Mouse (Mus musculus) thymus, adult 2 months (tissue): Measurements from ENCODE around the gene Dnajc28. TPM values are rescaled to one million over a fixed set of nuclear protein-coding genes. Genes with fewer than 3 reads are reported as not detected.

Source experiments
- DNase-seq: peaks from one replicate; pipeline ENCODE4 v3.0.0; 2021
- H3K27ac ChIP-seq: fragments of 200-500 bp; 2 replicates; pipeline ENCODE4 v1.5.1; 2012; ENCODE audit warnings: low read length, control low read depth; ENCODE audit not compliant: control insufficient read depth, insufficient read depth
- H3K27me3 ChIP-seq: fragments of 200-500 bp; 2 replicates; pipeline ENCODE4 v1.6.1; 2012; ENCODE audit warnings: mild to moderate bottlenecking, low read length, moderate library complexity, mixed read lengths; ENCODE audit not compliant: control insufficient read depth, insufficient read depth
- H3K36me3 ChIP-seq: fragments of 200-500 bp; 2 replicates; pipeline ENCODE4 v1.6.1; 2012; ENCODE audit warnings: mild to moderate bottlenecking, low read length, moderate library complexity; ENCODE audit not compliant: control insufficient read depth, insufficient read depth
- H3K4me1 ChIP-seq: fragments of 200-500 bp; replicated peaks from 2 replicates; pipeline ENCODE4 v1.6.1; 2012; ENCODE audit warnings: low read length; ENCODE audit not compliant: control insufficient read depth, insufficient read depth
- H3K4me3 ChIP-seq: fragments of 200-500 bp; 2 replicates; pipeline ENCODE4 v1.5.1; 2012; ENCODE audit warnings: mild to moderate bottlenecking, low read length, control low read depth, moderate library complexity; ENCODE audit not compliant: control insufficient read depth, insufficient read depth
- CTCF ChIP-seq: fragments of 200-500 bp; IDR thresholded peaks from 2 replicates; pipeline ENCODE4 v1.5.1; 2012; ENCODE audit warnings: mild to moderate bottlenecking, control low read depth, low read length, moderate library complexity, borderline replicate concordance; ENCODE audit not compliant: control insufficient read depth, poor library complexity, insufficient read depth; ENCODE audit errors: extremely low read depth
- POLR2A ChIP-seq: fragments of 200-500 bp; IDR thresholded peaks from 2 replicates; pipeline ENCODE4 v1.6.1; 2012; ENCODE audit warnings: mild to moderate bottlenecking, low read length, control low read depth, moderate library complexity; ENCODE audit not compliant: control insufficient read depth, poor library complexity, insufficient read depth; ENCODE audit errors: extremely low read depth
- WGBS: fragments of 180-500 bp; shearing (Covaris S2); methylation state at CpG from one replicate; pipeline ENCODE4 v1.1.7; 2018; 5-methylcytosine and 5-hydroxymethylcytosine counted together
- polyA plus RNA-seq: library from polyadenylated mRNA; depleted of rRNA; stranded (reverse); fragments of >200 nt; gene quantifications from 2 replicates; pipeline ENCODE4 v1.2.3, GENCODE M21; 2012

The Dnajc28 gene
- polyA plus RNA-seq, 1 experiment = 1.3 TPM

DNA sequence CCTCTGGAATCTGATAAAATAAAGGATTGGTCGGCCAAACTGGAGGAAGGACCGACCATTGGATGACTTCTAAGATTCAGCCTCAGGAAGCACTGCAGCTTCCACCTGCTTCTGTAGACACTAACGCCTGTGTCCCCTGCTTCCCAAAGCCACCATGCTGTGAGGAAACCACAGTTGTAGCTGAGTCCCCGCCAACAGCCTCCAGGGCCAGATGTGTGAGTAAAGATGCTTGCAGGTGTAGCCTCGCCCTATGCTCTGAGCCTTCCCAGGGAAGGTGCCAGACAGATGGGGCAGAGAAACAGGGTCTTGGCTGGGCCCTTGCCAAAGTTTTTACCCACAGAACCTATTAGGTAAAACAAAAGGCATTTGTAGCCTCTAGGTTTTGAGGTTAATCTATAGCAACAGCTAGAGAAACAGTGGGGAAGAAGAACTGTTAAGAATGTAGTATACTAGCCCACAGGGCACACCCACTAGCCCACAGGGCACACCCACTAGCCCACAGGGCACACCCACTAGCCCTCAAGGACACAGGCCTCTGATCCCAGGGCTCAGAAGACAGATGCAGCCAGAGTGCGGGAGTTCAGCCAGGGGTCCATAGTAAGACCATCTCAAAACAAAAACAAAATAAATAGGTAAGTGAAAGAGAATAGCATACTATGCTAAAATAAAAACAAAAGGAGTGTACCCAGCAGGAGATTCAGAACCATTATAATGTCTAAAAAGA lies 30.9 kb downstream of the Dnajc28 start:
- H3K36me3 ChIP-seq = no peaks in the 10 kb centered on the region
- 7% methylated on average over 6 of the region's 6 CpGs for WGBS
- H3K27ac ChIP-seq = peak overlapping the region; percentile 67
- no peak overlapping the region for H3K4me3 ChIP-seq
- peaks cover 31% of the 10 kb centered on the region for H3K4me1 ChIP-seq
- no peaks in the 10 kb centered on the region for H3K27me3 ChIP-seq
- TF ChIP-seq CTCF = no peak
- no peak for TF ChIP-seq POLR2A
- peak; percentile 60 for DNase-seq

DNA sequence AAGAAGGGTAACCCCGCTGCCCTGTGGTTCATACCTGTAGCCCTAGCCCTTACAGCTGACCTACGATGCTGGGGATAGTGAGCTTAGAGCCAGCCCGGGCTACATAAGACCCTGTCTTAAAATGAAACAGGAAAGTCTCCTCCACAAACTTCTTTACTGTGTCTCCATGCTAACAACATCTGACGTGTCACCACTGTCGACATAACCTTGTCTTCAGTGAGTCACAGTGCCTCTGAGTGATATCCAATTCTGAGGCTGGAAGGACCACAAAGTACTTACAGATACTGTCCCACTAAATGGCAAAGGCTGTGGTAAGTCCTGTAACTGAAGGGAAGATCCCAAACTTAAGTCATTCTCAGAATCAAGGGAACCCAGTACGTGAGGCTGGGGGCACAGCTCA lies 32.6 kb downstream of the Dnajc28 start:
- Histone ChIP-seq H3K27me3 (no peaks in the 10 kb centered on the region), H3K4me3 (no peak overlapping the region), H3K27ac (no peak overlapping the region), H3K36me3 (peaks cover 3% of the 10 kb centered on the region; the same call in 1 of the 2 replicates), H3K4me1 (peaks cover 17% of the 10 kb centered on the region)
- 92% methylated on average over 6 of the region's 6 CpGs for WGBS
- no peak for TF ChIP-seq POLR2A
- TF ChIP-seq CTCF = no peak
- DNase-seq = no peak

DNA sequence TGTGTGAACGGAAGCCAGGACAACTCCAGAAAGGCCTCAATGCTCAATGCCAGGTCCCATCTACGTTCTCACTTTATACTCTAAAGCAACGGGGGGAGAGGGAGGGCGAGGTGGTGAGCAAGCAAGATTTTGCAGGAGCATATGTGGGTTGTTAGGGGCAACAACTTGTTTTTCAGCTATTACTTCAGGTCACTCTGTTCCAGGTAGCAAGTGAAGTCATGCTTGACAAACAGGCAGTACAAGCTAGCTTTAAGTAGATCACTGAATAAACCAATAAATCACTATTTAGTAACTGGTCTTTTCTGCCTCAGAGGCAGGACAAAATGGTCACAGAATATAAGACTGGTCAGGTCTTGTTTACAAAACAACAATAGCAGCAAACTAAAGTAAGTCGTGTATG lies 33.2 kb downstream of the Dnajc28 start:
- Histone ChIP-seq H3K27me3 (no peaks in the 10 kb centered on the region), H3K27ac (no peak overlapping the region), H3K4me3 (no peak overlapping the region), H3K4me1 (peaks cover 16% of the 10 kb centered on the region), H3K36me3 (peaks cover 3% of the 10 kb centered on the region; the same call in 1 of the 2 replicates)
- WGBS = 95% methylated on average over 5 of the region's 5 CpGs
- no peak for DNase-seq
- no peak for TF ChIP-seq CTCF
- no peak for TF ChIP-seq POLR2A

GRCm38 (mm10) chr16:91582307-91582706 lies 36.5 kb downstream of the Dnajc28 start:
- 83% methylated on average over 2 of the region's 2 CpGs for WGBS
- Histone ChIP-seq H3K4me3 (no peak overlapping the region), H3K36me3 (peaks cover 14% of the 10 kb centered on the region), H3K4me1 (no peaks in the 10 kb centered on the region), H3K27ac (no peak overlapping the region), H3K27me3 (no peaks in the 10 kb centered on the region)
- TF ChIP-seq CTCF (no peak), POLR2A (no peak)
- DNase-seq = peak; percentile 62

DNA sequence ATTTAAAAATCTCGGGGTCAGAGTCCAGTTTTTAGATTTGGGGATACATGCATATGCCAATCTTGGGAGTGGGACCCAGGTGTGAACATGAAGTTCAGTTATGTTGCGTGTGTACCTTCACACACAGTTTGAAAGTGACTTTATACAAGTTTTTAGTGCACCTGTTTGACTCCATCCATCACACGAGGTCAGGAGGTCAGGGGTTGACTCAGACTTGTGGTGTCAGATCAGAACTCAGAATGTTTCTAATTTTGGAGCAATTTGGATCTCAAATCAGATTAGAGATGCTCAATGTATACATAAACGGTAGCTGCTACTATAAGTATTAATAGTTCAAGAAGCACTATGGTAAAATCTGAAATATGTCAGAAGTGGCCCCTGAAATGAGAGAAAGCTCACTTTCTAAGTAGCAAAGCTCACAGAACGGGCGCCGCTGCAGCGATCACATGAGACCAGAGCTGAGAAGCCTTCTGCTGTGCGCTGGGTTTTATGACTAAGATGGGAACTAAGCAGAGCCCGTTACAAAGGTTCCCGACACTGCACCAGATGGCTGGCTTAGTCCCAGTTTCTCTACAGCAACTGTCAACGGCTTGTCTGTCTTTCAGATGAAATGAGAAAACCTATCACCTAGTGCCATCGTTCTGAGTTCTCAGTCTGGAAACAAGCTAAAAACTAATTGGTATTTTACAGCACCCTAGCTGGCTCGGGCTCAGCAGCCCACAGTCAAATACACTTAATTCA lies 39.7 kb downstream of the Dnajc28 start:
- DNase-seq = no peak

GRCm38 (mm10) chr16:91575151-91575550 lies 43.7 kb downstream of the Dnajc28 start:
- DNase-seq = no peak
- Histone ChIP-seq H3K4me1 (no peaks in the 10 kb centered on the region), H3K27ac (no peak overlapping the region), H3K4me3 (no peak overlapping the region), H3K36me3 (peaks cover 15% of the 10 kb centered on the region), H3K27me3 (no peaks in the 10 kb centered on the region)
- 98% methylated on average over 13 of the region's 13 CpGs for WGBS
- TF ChIP-seq CTCF (no peak), POLR2A (no peak)

More for the DNA sequence above, 39.7 kb downstream of the Dnajc28 start:
- WGBS = 94% methylated on average over 14 of the region's 14 CpGs
- TF ChIP-seq POLR2A (no peak), CTCF (no peak)
- Histone ChIP-seq H3K27me3 (no peaks in the 10 kb centered on the region), H3K4me1 (no peaks in the 10 kb centered on the region), H3K36me3 (peaks cover 18% of the 10 kb centered on the region), H3K27ac (no peak overlapping the region), H3K4me3 (no peak overlapping the region)

DNA sequence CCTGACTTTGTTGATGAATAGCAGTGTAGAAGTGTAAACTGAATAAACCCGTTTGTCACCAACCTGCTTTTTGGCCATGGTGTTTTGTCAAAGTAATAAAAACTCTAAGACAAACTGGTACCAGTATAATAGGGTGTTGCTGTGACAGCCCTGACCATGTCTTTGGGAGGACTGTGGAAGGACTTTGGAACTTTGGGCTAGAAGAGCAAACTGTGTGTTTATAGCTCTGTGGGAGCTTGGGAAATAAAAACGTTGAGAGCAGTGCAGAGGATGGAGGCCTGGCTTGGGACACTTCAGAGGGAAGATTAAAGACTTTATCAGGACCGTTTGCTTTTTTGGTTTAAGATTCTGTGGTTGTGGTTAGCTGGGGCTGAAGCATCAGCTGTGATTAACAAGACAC lies 47.7 kb downstream of the Dnajc28 start:
- TF ChIP-seq CTCF = no peak
- TF ChIP-seq POLR2A = no peak
- Histone ChIP-seq H3K36me3 (no peaks in the 10 kb centered on the region), H3K27ac (no peak overlapping the region), H3K27me3 (no peaks in the 10 kb centered on the region), H3K4me3 (no peak overlapping the region), H3K4me1 (no peaks in the 10 kb centered on the region)
- WGBS = 40% methylated on average over 3 of the region's 3 CpGs
- no peak for DNase-seq
